ENCODE assay signal across 12 mouse cellular contexts in genomic region chr11:11828251-11828650, GRCm38 (mm10). TPM values are rescaled to one million over a fixed set of nuclear protein-coding genes. Genes with fewer than 3 reads are reported as not detected.
DNase-seq lines count a peak whose midpoint lies in the region; ATAC-seq and TF ChIP-seq lines count a peak whose summit lies in the region.
"Had no signal": no experiment of that assay in that cellular context is flagged by ENCODE, and none has a peak within 500 bp of the region (broad histone marks: within the 10 kb centered on the region; RNA-seq: fewer than 3 reads in every experiment).

No protein-coding gene starts in this region.

- H3K4me1 ChIP-seq in liver, embryonic 12.5 days = peaks cover 73% of the 10 kb centered on the region
- peaks cover 14% of the 10 kb centered on the region for H3K4me1 ChIP-seq in liver, postnatal 0 days (ENCODE audit: insufficient read depth)
- H3K4me1 ChIP-seq in embryonic facial prominence, embryonic 14.5 days (ENCODE audit: control insufficient read depth, insufficient read depth, low read length) = peaks cover 75% of the 10 kb centered on the region
- peaks cover 43% of the 10 kb centered on the region for H3K4me1 ChIP-seq in hindbrain, embryonic 14.5 days (replicated peaks; ENCODE audit: control insufficient read depth, insufficient read depth, low read length)
- peaks cover 71% of the 10 kb centered on the region for H3K4me1 ChIP-seq in neural tube, embryonic 12.5 days

- no peak for TF ChIP-seq EP300 in liver, postnatal 0 days (IDR thresholded peaks at IDR 0.05; ENCODE audit: low read depth)

- H3K9ac ChIP-seq in liver, embryonic 12.5 days = no peak overlapping the region
- H3K9ac ChIP-seq in liver, postnatal 0 days (replicated peaks) = no peak overlapping the region
- no peak overlapping the region for H3K9ac ChIP-seq in embryonic facial prominence, embryonic 14.5 days (ENCODE audit: low read depth, low read length)
- H3K9ac ChIP-seq in hindbrain, embryonic 14.5 days = 0 out of 2 replicates have a peak overlapping the region, but pooled peaks have one; percentile 5
- H3K9ac ChIP-seq in neural tube, embryonic 12.5 days = no peak overlapping the region

- H3K27me3 ChIP-seq in liver, embryonic 12.5 days (replicated peaks) = peaks cover 68% of the 10 kb centered on the region
- 0 out of 2 replicates have a peak, but pooled peaks cover 3% of the 10 kb centered on the region for H3K27me3 ChIP-seq in liver, postnatal 0 days (ENCODE audit: insufficient read depth, low read length)
- H3K27me3 ChIP-seq in embryonic facial prominence, embryonic 14.5 days (replicated peaks; ENCODE audit: control insufficient read depth, insufficient read depth, low read length) = no peaks in the 10 kb centered on the region
- no peaks in the 10 kb centered on the region for H3K27me3 ChIP-seq in hindbrain, embryonic 14.5 days (ENCODE audit: control insufficient read depth, insufficient read depth, low read length)
- no peaks in the 10 kb centered on the region for H3K27me3 ChIP-seq in neural tube, embryonic 12.5 days (replicated peaks)

- no peaks in the 10 kb centered on the region for H3K9me3 ChIP-seq in liver, embryonic 12.5 days (replicated peaks)
- H3K9me3 ChIP-seq in liver, postnatal 0 days (ENCODE audit: low read length) = no peaks in the 10 kb centered on the region
- no peaks in the 10 kb centered on the region for H3K9me3 ChIP-seq in embryonic facial prominence, embryonic 14.5 days (ENCODE audit: control insufficient read depth, low read length)
- H3K9me3 ChIP-seq in hindbrain, embryonic 14.5 days (ENCODE audit: control insufficient read depth, low read length) = no peaks in the 10 kb centered on the region
- no peaks in the 10 kb centered on the region for H3K9me3 ChIP-seq in neural tube, embryonic 12.5 days

- TF ChIP-seq CTCF in liver, postnatal 0 days (IDR thresholded peaks at IDR 0.05; ENCODE audit: low read depth) = no peak

- peak overlapping the region; percentile 40; the same call in 1 of the 2 replicates for H3K27ac ChIP-seq in liver, embryonic 12.5 days
- no peak overlapping the region for H3K27ac ChIP-seq in liver, postnatal 0 days (ENCODE audit: low read depth)
- H3K27ac ChIP-seq in embryonic facial prominence, embryonic 14.5 days (replicated peaks; ENCODE audit: low read depth, low read length) = peak overlapping the region; percentile 80
- H3K27ac ChIP-seq in hindbrain, embryonic 14.5 days = no peak overlapping the region
- no peak overlapping the region for H3K27ac ChIP-seq in neural tube, embryonic 12.5 days
- H3K27ac ChIP-seq: macrophage had no signal

- no peaks in the 10 kb centered on the region for H3K36me3 ChIP-seq in liver, embryonic 12.5 days
- H3K36me3 ChIP-seq in liver, postnatal 0 days (replicated peaks; ENCODE audit: insufficient read depth, low read length) = no peaks in the 10 kb centered on the region
- H3K36me3 ChIP-seq in embryonic facial prominence, embryonic 14.5 days (ENCODE audit: control insufficient read depth, insufficient read depth, low read length) = no peaks in the 10 kb centered on the region
- H3K36me3 ChIP-seq in hindbrain, embryonic 14.5 days (replicated peaks; ENCODE audit: control insufficient read depth, insufficient read depth) = no peaks in the 10 kb centered on the region
- H3K36me3 ChIP-seq in neural tube, embryonic 12.5 days = no peaks in the 10 kb centered on the region

- no peak overlapping the region for H3K4me3 ChIP-seq in liver, embryonic 12.5 days
- no peak overlapping the region for H3K4me3 ChIP-seq in liver, postnatal 0 days (ENCODE audit: low read depth, low read length)
- H3K4me3 ChIP-seq in embryonic facial prominence, embryonic 14.5 days (ENCODE audit: low read depth, low read length) = no peak overlapping the region
- H3K4me3 ChIP-seq in hindbrain, embryonic 14.5 days (replicated peaks; ENCODE audit: low read length) = no peak overlapping the region
- H3K4me3 ChIP-seq in neural tube, embryonic 12.5 days = no peak overlapping the region

- no peak for DNase-seq in liver, postnatal 0 days
- peak; percentile 84 for DNase-seq in embryonic facial prominence, embryonic 14.5 days (ENCODE audit: low spot score)
- DNase-seq in hindbrain, embryonic 14.5 days (ENCODE audit: low spot score) = no peak
- no peak for DNase-seq in urinary bladder, postnatal 36 days (ENCODE audit: low spot score in 2 of 2)
- DNase-seq in frontal cortex, adult 2 months (ENCODE audit: extremely low spot score in 1 of 2, low spot score in 1 of 2) = no peak
- DNase-seq in right cerebral cortex, postnatal 25 days = no peak
- DNase-seq: cerebellum, postnatal 10 days; spleen, adult 18-20 months had no signal

- no peak overlapping the region for H3K4me2 ChIP-seq in liver, embryonic 12.5 days
- H3K4me2 ChIP-seq in liver, postnatal 0 days (ENCODE audit: low read depth, low read length) = no peak overlapping the region
- H3K4me2 ChIP-seq in embryonic facial prominence, embryonic 14.5 days (ENCODE audit: low read depth, low read length) = peak overlapping the region; percentile 3
- H3K4me2 ChIP-seq in hindbrain, embryonic 14.5 days (replicated peaks) = no peak overlapping the region
- H3K4me2 ChIP-seq in neural tube, embryonic 12.5 days (replicated peaks) = peak overlapping the region; percentile 12; the same call in 1 of the 2 replicates

- ATAC-seq in liver, embryonic 12.5 days = no peak
- ATAC-seq in liver, postnatal 0 days = no peak
- ATAC-seq in embryonic facial prominence, embryonic 14.5 days (ENCODE audit: low read depth) = peak; percentile 51
- peak; percentile 40; the same call in 1 of the 2 replicates for ATAC-seq in hindbrain, embryonic 14.5 days (ENCODE audit: low FRiP score)
- ATAC-seq in neural tube, embryonic 12.5 days (ENCODE audit: low FRiP score, low read depth) = peak; percentile 49
- ATAC-seq: inflammation-experienced regulatory T-cells, adult 6 months had no signal

- WGBS in liver, embryonic 12.5 days (ENCODE audit: insufficient replicate concordance) = 29% methylated on average over 5 of the region's 5 CpGs
- WGBS in liver, postnatal 0 days (ENCODE audit: insufficient replicate concordance) = 51% methylated on average over 5 of the region's 5 CpGs
- WGBS in embryonic facial prominence, embryonic 14.5 days = 16% methylated on average over 5 of the region's 5 CpGs
- WGBS in hindbrain, embryonic 14.5 days = 28% methylated on average over 5 of the region's 5 CpGs
- 24% methylated on average over 5 of the region's 5 CpGs for WGBS in neural tube, embryonic 12.5 days

RNA-seq across cellular contexts. Expression of gene Fignl1, which starts 19.5 kb away (rescaled TPM):
- 126 and 130 TPM in 2 replicates for polyA plus RNA-seq in liver, embryonic 12.5 days (2016; fragmentation: Nextera tagmentation; extraction: Ambion mirVana)
- polyA plus RNA-seq in liver, postnatal 0 days (2015; fragmentation: Nextera tagmentation; extraction: Ambion mirVana) = 26.1 and 31.2 TPM in 2 replicates
- 45.5 and 55.6 TPM in 2 replicates for polyA plus RNA-seq in embryonic facial prominence, embryonic 14.5 days (2014; fragmentation: Nextera tagmentation; extraction: Ambion mirVana)
- polyA plus RNA-seq in hindbrain, embryonic 14.5 days (2014; fragmentation: Nextera tagmentation; extraction: Ambion mirVana) = 13.3 and 14.8 TPM in 2 replicates
- polyA plus RNA-seq in neural tube, embryonic 12.5 days (2016; fragmentation: Nextera tagmentation; extraction: Ambion mirVana) = 44.0 and 44.9 TPM in 2 replicates
- polyA plus RNA-seq in frontal cortex, adult 2 months (2012; rRNA removed) = 0.58 and 0.69 TPM in 2 replicates

Comparison
In these comparisons a context has a peak if more than half of its experiments do, and no peak if none do; other contexts are left out.
1. H3K27ac ChIP-seq: peak in liver, embryonic 12.5 days (single experiment) and embryonic facial prominence, embryonic 14.5 days (single experiment); none in liver, postnatal 0 days (single experiment), hindbrain, embryonic 14.5 days (single experiment) and neural tube, embryonic 12.5 days (single experiment).
2. ATAC-seq: peak in embryonic facial prominence, embryonic 14.5 days (single experiment), hindbrain, embryonic 14.5 days (single experiment) and neural tube, embryonic 12.5 days (single experiment); none in liver, embryonic 12.5 days (single experiment) and liver, postnatal 0 days (single experiment).
3. H3K4me2 ChIP-seq: peak in embryonic facial prominence, embryonic 14.5 days (single experiment) and neural tube, embryonic 12.5 days (single experiment); none in liver, embryonic 12.5 days (single experiment), liver, postnatal 0 days (single experiment) and hindbrain, embryonic 14.5 days (single experiment).